Mouse (Mus musculus) neural tube, embryonic 14.5 days (tissue): ENCODE measurements around the gene Fstl3. TPM values are rescaled to one million over a fixed set of nuclear protein-coding genes. Genes with fewer than 3 reads are reported as not detected.

Source experiments
- ATAC-seq: fragments of 200-750 bp; cut with Nextera tagmentation; 2 replicates; pipeline ENCODE4 v1.8.0; 2017; ENCODE audit warnings: low read depth, mild to moderate bottlenecking, moderate TSS enrichment, moderate library complexity
- H3K27ac ChIP-seq: fragments of 300-500 bp; sonication (generic); 2 replicates; pipeline ENCODE4 v1.5.1; 2014; ENCODE audit warnings: low read depth, mild to moderate bottlenecking, control low read depth, low read length, moderate library complexity, mixed read lengths
- H3K27me3 ChIP-seq: fragments of 300-500 bp; sonication (generic); 2 replicates; pipeline ENCODE4 v1.6.1; 2014; ENCODE audit warnings: low read length; ENCODE audit not compliant: control insufficient read depth, insufficient read depth
- H3K36me3 ChIP-seq: fragments of 300-500 bp; sonication (generic); 2 replicates; pipeline ENCODE4 v1.6.1; 2014; ENCODE audit warnings: low read length, mixed read lengths; ENCODE audit not compliant: control insufficient read depth, insufficient read depth
- H3K4me1 ChIP-seq: fragments of 300-500 bp; sonication (generic); 2 replicates; pipeline ENCODE4 v1.6.1; 2014; ENCODE audit warnings: low read length; ENCODE audit not compliant: control insufficient read depth, insufficient read depth
- H3K4me2 ChIP-seq: fragments of 300-500 bp; sonication (generic); 2 replicates; pipeline ENCODE4 v1.6.1; 2014; ENCODE audit warnings: mild to moderate bottlenecking, low read depth, low read length, control low read depth
- H3K4me3 ChIP-seq: fragments of 300-500 bp; sonication (generic); 2 replicates; pipeline ENCODE4 v1.5.1; 2014; ENCODE audit warnings: low read depth, low read length, control low read depth, mixed read lengths
- H3K9ac ChIP-seq: fragments of 300-500 bp; sonication (generic); replicated peaks from 2 replicates; pipeline ENCODE4 v1.6.1; 2014; ENCODE audit warnings: low read depth, mild to moderate bottlenecking, control low read depth, low read length, mixed read lengths
- H3K9me3 ChIP-seq: fragments of 300-500 bp; sonication (generic); 2 replicates; pipeline ENCODE4 v1.6.1; 2016; ENCODE audit warnings: low read length; ENCODE audit not compliant: control insufficient read depth
- WGBS: fragments of 180-500 bp; shearing (Covaris S2); extraction: QIAGEN DNeasy Blood & Tissue Kit; methylation state at CpG from one replicate; pipeline ENCODE4 v1.1.7; 2014; 5-methylcytosine and 5-hydroxymethylcytosine counted together
- polyA plus RNA-seq: library from polyadenylated mRNA; unstranded; fragments of >200 nt; fragmentation: Nextera tagmentation; extraction: Ambion mirVana; gene quantifications from 2 replicates; pipeline ENCODE4 v1.2.1, GENCODE M21; 2014

Fstl3 gene
- polyA plus RNA-seq, 1 experiment from 2014 or later, result 1.7 TPM

DNA sequence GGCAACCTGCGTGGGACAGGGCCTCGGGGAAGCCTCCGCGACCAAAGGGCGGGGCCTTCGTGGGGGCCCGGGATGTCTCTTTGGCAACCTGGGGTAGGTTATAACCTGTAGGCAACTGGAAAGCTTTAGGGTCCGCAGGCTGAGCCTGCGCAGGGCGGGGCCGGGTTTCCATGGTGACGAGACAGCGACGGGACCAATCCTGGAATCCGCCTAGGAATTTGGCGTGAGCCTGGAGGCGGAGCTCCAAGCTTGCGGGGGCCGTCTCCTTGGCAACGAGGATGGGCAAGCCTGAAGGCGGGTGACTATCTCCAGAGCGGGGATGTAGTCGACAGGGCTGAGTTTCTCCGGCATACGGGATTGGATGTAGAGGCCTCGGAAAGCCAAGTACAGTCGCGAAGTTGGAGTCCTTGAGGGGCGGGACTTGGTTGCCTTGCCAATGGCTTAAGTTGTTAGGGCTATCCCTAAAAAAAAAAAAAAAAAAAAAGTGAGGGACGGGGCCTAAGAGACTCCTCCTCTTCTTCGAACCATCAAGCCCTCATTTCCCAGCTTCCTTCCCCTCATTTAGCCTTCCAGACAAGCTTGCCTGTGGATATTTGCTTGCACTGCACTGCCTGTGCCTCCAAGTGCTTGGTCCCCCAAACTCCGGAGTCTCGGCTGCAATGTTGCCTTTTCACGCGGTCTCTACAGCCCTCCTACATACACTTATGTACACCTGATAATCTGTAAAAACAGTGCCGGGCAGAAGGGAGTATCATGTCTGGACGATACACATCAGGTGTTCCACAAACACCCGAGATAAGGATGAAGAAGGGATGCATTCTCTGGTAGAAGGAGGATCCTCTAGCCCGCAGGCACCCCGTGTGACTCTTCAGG lies 9.5 kb upstream of the Fstl3 start:
- Histone ChIP-seq H3K9me3 (no peaks in the 10 kb centered on the region), H3K27me3 (no peaks in the 10 kb centered on the region), H3K27ac (peak overlapping the region; percentile 88), H3K9ac (peak overlapping the region; percentile 85), H3K4me2 (peak overlapping the region; percentile 55), H3K4me3 (peak overlapping the region; percentile 89), H3K4me1 (peaks cover 17% of the 10 kb centered on the region), H3K36me3 (no peaks in the 10 kb centered on the region)
- ATAC-seq, result peak; percentile 85
- WGBS, result 11% methylated on average over 39 of the region's 40 CpGs

DNA sequence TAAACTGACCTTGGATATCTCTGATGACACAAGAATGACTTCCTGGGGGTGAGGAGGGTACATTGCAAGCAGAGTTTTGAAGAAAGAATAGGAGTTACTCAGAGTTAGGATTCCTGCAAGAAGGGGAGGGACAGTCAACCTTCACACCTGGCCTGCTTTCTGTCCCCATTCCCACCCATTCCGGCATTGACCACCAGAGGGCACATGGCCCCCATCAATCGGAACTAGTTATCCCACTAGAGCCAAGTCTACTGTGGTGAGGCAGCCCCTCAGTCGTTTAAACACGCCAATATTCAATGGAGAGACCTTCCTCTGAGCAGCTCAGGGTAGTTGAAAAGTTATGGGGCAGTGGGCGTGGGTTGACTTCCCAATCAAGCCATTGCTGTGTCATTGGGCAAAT lies 8.7 kb upstream of the Fstl3 start:
- Histone ChIP-seq H3K4me1 (peaks cover 17% of the 10 kb centered on the region), H3K9me3 (no peaks in the 10 kb centered on the region), H3K9ac (no peak overlapping the region), H3K4me3 (no peak overlapping the region), H3K27ac (no peak overlapping the region), H3K36me3 (no peaks in the 10 kb centered on the region), H3K4me2 (peak overlapping the region; percentile 55; the same call in 1 of the 2 replicates), H3K27me3 (no peaks in the 10 kb centered on the region)
- WGBS, result 1% methylated on average over 5 of the region's 5 CpGs
- no peak for ATAC-seq

GRCm38 (mm10) chr10:79769329-79769728 lies 7.7 kb upstream of the Fstl3 start:
- 34% methylated on average over 4 of the region's 4 CpGs for WGBS
- H3K27me3 ChIP-seq, result no peaks in the 10 kb centered on the region
- H3K36me3 ChIP-seq, result no peaks in the 10 kb centered on the region
- H3K4me2 ChIP-seq, result no peak overlapping the region
- no peaks in the 10 kb centered on the region for H3K9me3 ChIP-seq
- peaks cover 17% of the 10 kb centered on the region for H3K4me1 ChIP-seq
- no peak overlapping the region for H3K27ac ChIP-seq
- no peak for ATAC-seq
- H3K4me3 ChIP-seq, result no peak overlapping the region
- H3K9ac ChIP-seq, result no peak overlapping the region

GRCm38 (mm10) chr10:79772320-79772719 lies 4.8 kb upstream of the Fstl3 start:
- H3K9ac ChIP-seq, result no peak overlapping the region
- WGBS, result 89% methylated on average over 3 of the region's 3 CpGs
- no peak overlapping the region for H3K27ac ChIP-seq
- H3K4me1 ChIP-seq, result peaks cover 11% of the 10 kb centered on the region; the same call in 1 of the 2 replicates
- no peak for ATAC-seq
- peaks cover 5% of the 10 kb centered on the region; the same call in 1 of the 2 replicates for H3K27me3 ChIP-seq
- H3K9me3 ChIP-seq, result no peaks in the 10 kb centered on the region
- H3K4me2 ChIP-seq, result no peak overlapping the region
- no peak overlapping the region for H3K4me3 ChIP-seq
- no peaks in the 10 kb centered on the region for H3K36me3 ChIP-seq

DNA sequence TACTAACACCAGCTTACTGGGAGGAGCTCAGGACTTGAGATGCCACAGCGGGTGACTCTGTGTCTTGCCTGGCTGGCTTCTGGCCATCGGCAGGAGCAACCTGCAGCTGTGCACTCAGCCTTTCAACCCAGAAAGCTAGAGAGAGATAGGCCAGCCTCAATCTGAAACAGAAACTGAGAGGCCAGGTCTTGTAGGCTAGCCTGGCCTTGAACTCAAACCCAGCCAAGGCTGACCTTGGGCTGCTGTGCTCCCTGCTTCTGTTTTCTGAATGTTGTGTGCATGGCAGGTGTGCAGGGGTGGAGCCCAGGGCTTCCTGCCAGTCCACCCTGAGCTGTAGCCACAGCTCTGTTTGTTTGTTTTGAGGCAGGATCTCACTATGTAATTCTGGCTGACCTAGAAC lies 3.9 kb upstream of the Fstl3 start:
- no peaks in the 10 kb centered on the region for H3K36me3 ChIP-seq
- 100% methylated on average over 2 of the region's 2 CpGs for WGBS
- H3K4me1 ChIP-seq, result peaks cover 5% of the 10 kb centered on the region; the same call in 1 of the 2 replicates
- no peak overlapping the region for H3K9ac ChIP-seq
- no peak overlapping the region for H3K4me3 ChIP-seq
- no peak overlapping the region for H3K27ac ChIP-seq
- ATAC-seq, result no peak
- H3K27me3 ChIP-seq, result peaks cover 5% of the 10 kb centered on the region; the same call in 1 of the 2 replicates
- no peak overlapping the region for H3K4me2 ChIP-seq
- H3K9me3 ChIP-seq, result no peaks in the 10 kb centered on the region

DNA sequence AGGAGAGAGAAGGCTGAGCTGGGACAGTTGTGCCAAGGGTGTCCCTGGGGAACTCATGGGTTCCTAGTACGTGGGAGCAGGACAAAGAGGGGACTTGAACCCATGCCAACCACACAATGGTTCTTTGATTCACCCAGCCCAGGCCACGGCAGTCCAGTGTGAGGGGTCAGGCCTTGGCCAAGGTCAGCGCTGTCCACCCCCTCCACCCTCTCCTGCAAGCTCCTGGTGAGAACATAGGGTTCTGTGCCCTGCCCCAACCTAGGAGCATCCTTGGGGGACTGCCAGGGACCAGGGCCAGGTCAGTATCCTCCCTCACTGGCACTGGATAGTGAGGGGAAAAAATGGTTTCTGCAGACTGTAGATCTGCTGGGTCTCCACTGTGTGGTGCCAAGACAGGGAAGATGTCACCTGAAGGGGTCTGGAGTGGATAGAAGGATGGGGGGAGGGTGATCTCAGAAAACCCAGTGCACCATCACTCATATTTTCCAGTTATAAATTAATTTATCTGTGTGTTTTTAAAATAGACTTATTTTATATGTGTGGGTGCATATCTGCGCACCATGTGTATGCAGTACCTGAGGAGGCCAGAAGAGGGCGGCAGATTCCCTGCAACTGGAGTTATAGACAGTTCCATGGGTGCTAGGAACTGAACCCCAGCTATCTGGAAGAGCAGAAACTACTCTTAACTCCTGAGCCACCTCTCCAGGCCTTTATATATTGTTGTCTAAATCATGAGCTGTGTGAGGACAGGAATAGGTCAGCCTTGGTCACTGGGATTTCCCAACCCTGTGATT lies 2.4 kb upstream of the Fstl3 start:
- no peak overlapping the region for H3K4me3 ChIP-seq
- H3K27ac ChIP-seq, result no peak overlapping the region
- H3K27me3 ChIP-seq, result peaks cover 5% of the 10 kb centered on the region
- H3K9ac ChIP-seq, result no peak overlapping the region
- peaks cover 3% of the 10 kb centered on the region; the same call in 1 of the 2 replicates for H3K4me1 ChIP-seq
- H3K36me3 ChIP-seq, result no peaks in the 10 kb centered on the region
- no peaks in the 10 kb centered on the region for H3K9me3 ChIP-seq
- 64% methylated on average over 5 of the region's 5 CpGs for WGBS
- H3K4me2 ChIP-seq, result no peak overlapping the region
- ATAC-seq, result no peak

DNA sequence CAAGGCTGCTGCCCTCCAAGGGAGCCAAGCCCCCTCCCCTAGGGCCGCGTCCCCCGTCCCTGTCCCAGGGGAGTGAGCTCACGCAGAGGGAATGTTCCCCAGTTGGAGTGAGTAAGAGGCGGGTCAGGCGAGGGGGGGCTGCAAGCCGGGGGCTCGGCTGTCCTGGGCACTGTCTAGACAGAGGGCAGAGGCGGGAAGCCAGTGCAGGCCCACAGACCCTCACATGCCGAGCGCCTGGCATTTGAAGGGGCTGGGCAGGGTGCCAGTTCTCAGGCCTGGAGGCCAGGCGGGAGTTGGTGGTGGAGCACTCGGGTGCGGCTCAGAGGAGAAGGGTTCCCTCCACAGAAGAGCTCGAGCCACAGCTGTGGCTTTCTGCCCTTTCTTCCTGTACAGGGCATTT lies 934 bp downstream of the Fstl3 start:
- Histone ChIP-seq H3K27me3 (peaks cover 8% of the 10 kb centered on the region), H3K4me3 (no peak overlapping the region), H3K27ac (no peak overlapping the region), H3K4me2 (no peak overlapping the region), H3K36me3 (no peaks in the 10 kb centered on the region), H3K9me3 (no peaks in the 10 kb centered on the region), H3K4me1 (peaks cover 3% of the 10 kb centered on the region; the same call in 1 of the 2 replicates), H3K9ac (no peak overlapping the region)
- 6% methylated on average over 15 of the region's 15 CpGs for WGBS
- 0 out of 2 replicates have a peak, but pooled peaks have one; percentile 7 for ATAC-seq

DNA sequence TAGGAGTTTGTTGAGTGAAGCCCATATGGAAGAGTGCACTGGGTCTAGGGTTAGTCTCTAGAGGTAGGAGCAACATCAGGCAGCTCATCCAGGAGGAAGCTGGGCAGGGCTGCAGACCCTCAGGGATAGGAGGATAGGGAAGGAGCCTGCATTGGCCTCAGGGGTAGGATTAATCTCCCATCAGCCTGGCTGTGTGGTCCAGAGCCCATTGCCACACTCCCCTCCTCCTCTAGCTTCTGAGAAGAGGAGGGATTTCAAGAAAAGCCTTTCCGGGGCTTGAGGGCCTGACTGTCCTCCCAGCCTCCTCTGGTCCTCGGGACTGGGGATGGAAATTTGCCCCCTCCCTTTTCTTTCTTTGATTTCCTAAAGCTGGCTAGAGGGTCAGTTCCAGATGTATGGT lies 2.1 kb downstream of the Fstl3 start:
- ATAC-seq, result no peak
- no peaks in the 10 kb centered on the region for H3K9me3 ChIP-seq
- peaks cover 8% of the 10 kb centered on the region for H3K27me3 ChIP-seq
- H3K4me1 ChIP-seq, result peaks cover 3% of the 10 kb centered on the region; the same call in 1 of the 2 replicates
- 24% methylated on average over 2 of the region's 2 CpGs for WGBS
- H3K4me2 ChIP-seq, result no peak overlapping the region
- H3K4me3 ChIP-seq, result no peak overlapping the region
- H3K9ac ChIP-seq, result no peak overlapping the region
- no peak overlapping the region for H3K27ac ChIP-seq
- H3K36me3 ChIP-seq, result no peaks in the 10 kb centered on the region
